Mouse (Mus musculus): Measurements from ENCODE around the gene Mlph. TPM values are rescaled to one million over a fixed set of nuclear protein-coding genes. Genes with fewer than 3 reads are reported as not detected.

Mlph gene
- polyA plus RNA-seq, 1 experiment from 2014 or later, result 0.13 TPM

- 58% methylated on average over 15 of the region's 15 CpGs for WGBS
- no peak overlapping the region for H3K4me3 ChIP-seq (replicated peaks; ENCODE audit: low read length)
- DNase-seq (ENCODE audit: low spot score), result no peak
- H3K27ac ChIP-seq, result no peak overlapping the region
- no peaks in the 10 kb centered on the region for H3K36me3 ChIP-seq (replicated peaks; ENCODE audit: control insufficient read depth, insufficient read depth)
- no peaks in the 10 kb centered on the region; the same call in 1 of the 2 replicates for H3K4me1 ChIP-seq (replicated peaks; ENCODE audit: control insufficient read depth, insufficient read depth, low read length)
- no peaks in the 10 kb centered on the region for H3K9me3 ChIP-seq (ENCODE audit: control insufficient read depth, low read length)
- no peak for ATAC-seq (ENCODE audit: low FRiP score)
- H3K27me3 ChIP-seq (ENCODE audit: control insufficient read depth, insufficient read depth, low read length), result peaks cover 8% of the 10 kb centered on the region; the same call in 1 of the 2 replicates
- H3K4me2 ChIP-seq (replicated peaks), result no peak overlapping the region
- H3K9ac ChIP-seq, result no peak overlapping the region
These were observed 12.4 kb downstream of the Mlph start for GRCm38 (mm10) chr1:90927308-90927707.

GRCm38 (mm10) chr1:90927929-90928574 is 13.2 kb downstream of the Mlph start:
- H3K4me3 ChIP-seq (replicated peaks; ENCODE audit: low read length), result no peak overlapping the region
- H3K4me2 ChIP-seq (replicated peaks), result peak overlapping the region; percentile 48
- H3K27ac ChIP-seq, result no peak overlapping the region
- WGBS, result 2% methylated on average over 23 of the region's 23 CpGs
- no peaks in the 10 kb centered on the region; the same call in 1 of the 2 replicates for H3K4me1 ChIP-seq (replicated peaks; ENCODE audit: control insufficient read depth, insufficient read depth, low read length)
- H3K36me3 ChIP-seq (replicated peaks; ENCODE audit: control insufficient read depth, insufficient read depth), result no peaks in the 10 kb centered on the region
- no peak overlapping the region for H3K9ac ChIP-seq
- no peak for DNase-seq (ENCODE audit: low spot score)
- H3K9me3 ChIP-seq (ENCODE audit: control insufficient read depth, low read length), result no peaks in the 10 kb centered on the region
- H3K27me3 ChIP-seq (ENCODE audit: control insufficient read depth, insufficient read depth, low read length), result peaks cover 8% of the 10 kb centered on the region; the same call in 1 of the 2 replicates
- 0 out of 2 replicates have a peak, but pooled peaks have one; percentile 21 for ATAC-seq (ENCODE audit: low FRiP score)

GRCm38 (mm10) chr1:90928575-90928934 is 13.7 kb downstream of the Mlph start:
- ATAC-seq (ENCODE audit: low FRiP score) (peak; percentile 71; the same call in 1 of the 2 replicates), DNase-seq (ENCODE audit: low spot score) (peak; percentile 90)
- Histone ChIP-seq H3K4me2 (replicated peaks) (peak overlapping the region; percentile 48), H3K27ac (no peak overlapping the region), H3K36me3 (replicated peaks; ENCODE audit: control insufficient read depth, insufficient read depth) (no peaks in the 10 kb centered on the region), H3K27me3 (ENCODE audit: control insufficient read depth, insufficient read depth, low read length) (peaks cover 8% of the 10 kb centered on the region; the same call in 1 of the 2 replicates), H3K9ac (no peak overlapping the region), H3K4me1 (replicated peaks; ENCODE audit: control insufficient read depth, insufficient read depth, low read length) (no peaks in the 10 kb centered on the region; the same call in 1 of the 2 replicates), H3K4me3 (replicated peaks; ENCODE audit: low read length) (no peak overlapping the region), H3K9me3 (ENCODE audit: control insufficient read depth, low read length) (no peaks in the 10 kb centered on the region)
- WGBS, result 3% methylated on average over 6 of the region's 6 CpGs

GRCm38 (mm10) chr1:90933001-90933400 is 18.1 kb downstream of the Mlph start:
- H3K27ac ChIP-seq, result no peak overlapping the region

GRCm38 (mm10) chr1:90936990-90937389 is 22.1 kb downstream of the Mlph start:
- Histone ChIP-seq H3K4me1 (replicated peaks; ENCODE audit: control insufficient read depth, insufficient read depth, low read length) (no peaks in the 10 kb centered on the region), H3K36me3 (replicated peaks; ENCODE audit: control insufficient read depth, insufficient read depth) (no peaks in the 10 kb centered on the region), H3K27me3 (ENCODE audit: control insufficient read depth, insufficient read depth, low read length) (no peaks in the 10 kb centered on the region), H3K9ac (no peak overlapping the region), H3K4me2 (replicated peaks) (no peak overlapping the region), H3K9me3 (ENCODE audit: control insufficient read depth, low read length) (no peaks in the 10 kb centered on the region), H3K4me3 (replicated peaks; ENCODE audit: low read length) (no peak overlapping the region), H3K27ac (no peak overlapping the region)
- no peak for ATAC-seq (ENCODE audit: low FRiP score)
- WGBS, result 70% methylated on average over 9 of the region's 9 CpGs
- no peak for DNase-seq (ENCODE audit: low spot score)

More at GRCm38 (mm10) chr1:90933001-90933400, 18.1 kb downstream of the Mlph start:
- Histone ChIP-seq H3K9me3 (ENCODE audit: control insufficient read depth, low read length) (no peaks in the 10 kb centered on the region), H3K4me3 (replicated peaks; ENCODE audit: low read length) (no peak overlapping the region), H3K36me3 (replicated peaks; ENCODE audit: control insufficient read depth, insufficient read depth) (no peaks in the 10 kb centered on the region), H3K27me3 (ENCODE audit: control insufficient read depth, insufficient read depth, low read length) (peaks cover 4% of the 10 kb centered on the region; the same call in 1 of the 2 replicates), H3K4me2 (replicated peaks) (no peak overlapping the region), H3K4me1 (replicated peaks; ENCODE audit: control insufficient read depth, insufficient read depth, low read length) (no peaks in the 10 kb centered on the region; the same call in 1 of the 2 replicates), H3K9ac (no peak overlapping the region)
- ATAC-seq (ENCODE audit: low FRiP score), result no peak
- 84% methylated on average over 5 of the region's 5 CpGs for WGBS
- no peak for DNase-seq (ENCODE audit: low spot score)

GRCm38 (mm10) chr1:90939980-90940379 is 25.1 kb downstream of the Mlph start:
- Histone ChIP-seq H3K4me2 (replicated peaks) (no peak overlapping the region), H3K36me3 (replicated peaks; ENCODE audit: control insufficient read depth, insufficient read depth) (no peaks in the 10 kb centered on the region), H3K27me3 (ENCODE audit: control insufficient read depth, insufficient read depth, low read length) (no peaks in the 10 kb centered on the region), H3K9ac (no peak overlapping the region), H3K4me3 (replicated peaks; ENCODE audit: low read length) (no peak overlapping the region), H3K27ac (no peak overlapping the region), H3K4me1 (replicated peaks; ENCODE audit: control insufficient read depth, insufficient read depth, low read length) (no peaks in the 10 kb centered on the region), H3K9me3 (ENCODE audit: control insufficient read depth, low read length) (no peaks in the 10 kb centered on the region)
- ATAC-seq (ENCODE audit: low FRiP score) (no peak), DNase-seq (ENCODE audit: low spot score) (no peak)
- 85% methylated on average over 4 of the region's 4 CpGs for WGBS

- no peaks in the 10 kb centered on the region for H3K36me3 ChIP-seq (replicated peaks; ENCODE audit: control insufficient read depth, insufficient read depth)
- H3K27me3 ChIP-seq (ENCODE audit: control insufficient read depth, insufficient read depth, low read length), result no peaks in the 10 kb centered on the region
- WGBS, result 53% methylated on average over 10 of the region's 10 CpGs
- DNase-seq (ENCODE audit: low spot score), result no peak
- H3K27ac ChIP-seq, result no peak overlapping the region
- no peak overlapping the region for H3K4me3 ChIP-seq (replicated peaks; ENCODE audit: low read length)
- no peak overlapping the region for H3K9ac ChIP-seq
- H3K9me3 ChIP-seq (ENCODE audit: control insufficient read depth, low read length), result no peaks in the 10 kb centered on the region
- H3K4me1 ChIP-seq (replicated peaks; ENCODE audit: control insufficient read depth, insufficient read depth, low read length), result no peaks in the 10 kb centered on the region
- H3K4me2 ChIP-seq (replicated peaks), result no peak overlapping the region
- no peak for ATAC-seq (ENCODE audit: low FRiP score)
These were observed 30.3 kb downstream of the Mlph start for GRCm38 (mm10) chr1:90945171-90945570.

GRCm38 (mm10) chr1:90947252-90947651 is 32.4 kb downstream of the Mlph start:
- Histone ChIP-seq H3K4me1 (replicated peaks; ENCODE audit: control insufficient read depth, insufficient read depth, low read length) (no peaks in the 10 kb centered on the region), H3K9me3 (ENCODE audit: control insufficient read depth, low read length) (no peaks in the 10 kb centered on the region)
- WGBS, result 71% methylated on average over 2 of the region's 2 CpGs

GRCm38 (mm10) chr1:90949309-90949708 is 34.4 kb downstream of the Mlph start:
- ATAC-seq (ENCODE audit: low FRiP score), result no peak
- H3K27me3 ChIP-seq (ENCODE audit: control insufficient read depth, insufficient read depth, low read length), result no peaks in the 10 kb centered on the region
- H3K27ac ChIP-seq, result no peak overlapping the region
- H3K4me1 ChIP-seq (replicated peaks; ENCODE audit: control insufficient read depth, insufficient read depth, low read length), result no peaks in the 10 kb centered on the region
- no peak for DNase-seq (ENCODE audit: low spot score)
- H3K36me3 ChIP-seq (replicated peaks; ENCODE audit: control insufficient read depth, insufficient read depth), result no peaks in the 10 kb centered on the region
- no peak overlapping the region for H3K9ac ChIP-seq
- no peaks in the 10 kb centered on the region for H3K9me3 ChIP-seq (ENCODE audit: control insufficient read depth, low read length)
- WGBS, result 74% methylated on average over 9 of the region's 9 CpGs
- no peak overlapping the region for H3K4me3 ChIP-seq (replicated peaks; ENCODE audit: low read length)
- no peak overlapping the region for H3K4me2 ChIP-seq (replicated peaks)

More at GRCm38 (mm10) chr1:90947252-90947651, 32.4 kb downstream of the Mlph start:
- Histone ChIP-seq H3K4me3 (replicated peaks; ENCODE audit: low read length) (no peak overlapping the region), H3K36me3 (replicated peaks; ENCODE audit: control insufficient read depth, insufficient read depth) (no peaks in the 10 kb centered on the region), H3K27ac (no peak overlapping the region), H3K4me2 (replicated peaks) (no peak overlapping the region), H3K27me3 (ENCODE audit: control insufficient read depth, insufficient read depth, low read length) (no peaks in the 10 kb centered on the region), H3K9ac (no peak overlapping the region)
- DNase-seq (ENCODE audit: low spot score), result no peak
- ATAC-seq (ENCODE audit: low FRiP score), result no peak
